Mouse (Mus musculus) hindbrain, embryonic 12.5 days (tissue): ENCODE data around the gene Rfesd. TPM values are rescaled to one million over a fixed set of nuclear protein-coding genes. Genes with fewer than 3 reads are reported as not detected.

ENCODE experiments used
- ATAC-seq: fragments of 200-750 bp; cut with Nextera tagmentation; 2 replicates; pipeline ENCODE4 v1.8.0; 2017; ENCODE audit warnings: moderate TSS enrichment; ENCODE audit not compliant: low FRiP score
- H3K27ac ChIP-seq: fragments of 300-500 bp; sonication (generic); 2 replicates; pipeline ENCODE4 v1.5.1; 2016; ENCODE audit warnings: mild to moderate bottlenecking
- H3K27me3 ChIP-seq: fragments of 300-500 bp; sonication (generic); 2 replicates; pipeline ENCODE4 v1.6.1; 2016; ENCODE audit warnings: mild to moderate bottlenecking
- H3K36me3 ChIP-seq: fragments of 300-500 bp; sonication (generic); 2 replicates; pipeline ENCODE4 v1.6.1; 2016; ENCODE audit warnings: mild to moderate bottlenecking
- H3K4me1 ChIP-seq: fragments of 300-500 bp; sonication (generic); 2 replicates; pipeline ENCODE4 v1.6.1; 2016
- H3K4me2 ChIP-seq: fragments of 300-500 bp; sonication (generic); replicated peaks from 2 replicates; pipeline ENCODE4 v1.6.1; 2016; ENCODE audit warnings: mild to moderate bottlenecking
- H3K4me3 ChIP-seq: fragments of 300-500 bp; sonication (generic); 2 replicates; pipeline ENCODE4 v1.5.1; 2016; ENCODE audit warnings: mild to moderate bottlenecking
- H3K9ac ChIP-seq: fragments of 300-500 bp; sonication (generic); 2 replicates; pipeline ENCODE4 v1.6.1; 2016; ENCODE audit warnings: mild to moderate bottlenecking, moderate library complexity
- H3K9me3 ChIP-seq: fragments of 300-500 bp; sonication (generic); replicated peaks from 2 replicates; pipeline ENCODE4 v1.6.1; 2016; ENCODE audit warnings: mild to moderate bottlenecking
- WGBS: fragments of 180-500 bp; shearing (Covaris S2); methylation state at CpG from one replicate; pipeline ENCODE4 v1.1.7; 2016; 5-methylcytosine and 5-hydroxymethylcytosine counted together
- polyA plus RNA-seq: library from polyadenylated mRNA; unstranded; fragments of >200 nt; fragmentation: Nextera tagmentation; extraction: Ambion mirVana; gene quantifications from 2 replicates; pipeline ENCODE4 v1.2.1, GENCODE M21; 2016

Gene Rfesd
- polyA plus RNA-seq, 1 experiment from 2014 or later = 19.7 TPM

GRCm38 (mm10) chr13:75974481-75974880, 44.0 kb downstream of the Rfesd start:
- no peak overlapping the region for H3K9ac ChIP-seq
- H3K4me3 ChIP-seq = no peak overlapping the region
- no peaks in the 10 kb centered on the region for H3K9me3 ChIP-seq
- no peak for ATAC-seq
- H3K4me1 ChIP-seq = no peaks in the 10 kb centered on the region
- WGBS = 85% methylated on average over 2 of the region's 2 CpGs
- no peaks in the 10 kb centered on the region for H3K36me3 ChIP-seq
- no peak overlapping the region for H3K27ac ChIP-seq
- H3K27me3 ChIP-seq = no peaks in the 10 kb centered on the region
- H3K4me2 ChIP-seq = no peak overlapping the region

GRCm38 (mm10) chr13:75966850-75967249, 51.7 kb downstream of the Rfesd start, which contains the start of gene Spata9:
Gene Spata9 (plus strand): TSS chr13:75967150.
- Histone ChIP-seq H3K27ac (no peak within 1 kb of the TSS), H3K9ac (no peak within 1 kb of the TSS), H3K36me3 (no peaks in the 10 kb centered on the region), H3K9me3 (no peaks in the 10 kb centered on the region), H3K4me2 (no peak within 1 kb of the TSS), H3K27me3 (no peaks in the 10 kb centered on the region), H3K4me3 (no peak within 1 kb of the TSS), H3K4me1 (no peaks in the 10 kb centered on the region)
- WGBS = 90% methylated on average over 1 of the region's 1 CpGs
- no peak for ATAC-seq

GRCm38 (mm10) chr13:75955357-75955992, 63.0 kb downstream of the Rfesd start:
- Histone ChIP-seq H3K27ac (no peak overlapping the region), H3K27me3 (no peaks in the 10 kb centered on the region), H3K4me3 (no peak overlapping the region), H3K9ac (no peak overlapping the region), H3K4me1 (no peaks in the 10 kb centered on the region), H3K36me3 (no peaks in the 10 kb centered on the region), H3K4me2 (no peak overlapping the region), H3K9me3 (no peaks in the 10 kb centered on the region; the same call in 1 of the 2 replicates)
- ATAC-seq = no peak

Other genes with a start within 250 kb of the Rfesd start
- gene Glrx, start 178.9 kb downstream of the Rfesd start, polyA plus RNA-seq = 35.2 and 36.5 TPM in 2 replicates
- 54.9 and 56.6 TPM in 2 replicates for gene Rhobtb3, start 74.8 kb downstream of the Rfesd start, polyA plus RNA-seq
- gene Spata9, start 51.6 kb downstream of the Rfesd start, polyA plus RNA-seq = 0.98 and 1.4 TPM in 2 replicates
- gene Gpr150, start 38.3 kb upstream of the Rfesd start, polyA plus RNA-seq = 0.65 and 0.98 TPM in 2 replicates
- gene Arsk, start 79.9 kb upstream of the Rfesd start, polyA plus RNA-seq = 4.9 and 5.5 TPM in 2 replicates
- 14.5 and 16.4 TPM in 2 replicates for gene Ttc37, start 80.0 kb upstream of the Rfesd start, polyA plus RNA-seq